Mouse (Mus musculus) kidney, embryonic 15.5 days (tissue): ENCODE measurements around the gene Gpbp1l1. TPM values are rescaled to one million over a fixed set of nuclear protein-coding genes. Genes with fewer than 3 reads are reported as not detected.

Experiments used
- polyA plus RNA-seq: library from polyadenylated mRNA; unstranded; fragments of >200 nt; fragmentation: Nextera tagmentation; extraction: Ambion mirVana; gene quantifications from 2 replicates; pipeline ENCODE4 v1.2.1, GENCODE M21; 2015

Gene Gpbp1l1
- polyA plus RNA-seq, 1 experiment from 2014 or later = 40.7 TPM

Other genes starting within 250 kb of the Gpbp1l1 start
- 12.7 and 14.4 TPM in 2 replicates for gene Mast2, start 93.5 kb upstream of the Gpbp1l1 start, polyA plus RNA-seq
- gene Ipp, start 50.1 kb upstream of the Gpbp1l1 start, polyA plus RNA-seq = 17.0 and 17.3 TPM in 2 replicates
- gene Tmem69, start 1.7 kb upstream of the Gpbp1l1 start, polyA plus RNA-seq = 27.4 and 27.5 TPM in 2 replicates
- gene Ccdc17, start 39.0 kb downstream of the Gpbp1l1 start, polyA plus RNA-seq = 3.6 and 4.8 TPM in 2 replicates
- 175 and 180 TPM in 2 replicates for gene Nasp, start 70.3 kb downstream of the Gpbp1l1 start, polyA plus RNA-seq
- 721 and 765 TPM in 2 replicates for gene Akr1a1, start 94.0 kb downstream of the Gpbp1l1 start, polyA plus RNA-seq
- gene Prdx1, start 127.9 kb downstream of the Gpbp1l1 start, polyA plus RNA-seq = 1,497 and 1,602 TPM in 2 replicates
- 27.2 and 27.9 TPM in 2 replicates for gene Mmachc, start 150.7 kb downstream of the Gpbp1l1 start, polyA plus RNA-seq
- gene Ccdc163, start 150.9 kb downstream of the Gpbp1l1 start, polyA plus RNA-seq = 30.3 and 31.7 TPM in 2 replicates
- 7.6 and 7.7 TPM in 2 replicates for gene Tesk2, start 163.3 kb downstream of the Gpbp1l1 start, polyA plus RNA-seq
- gene Toe1, start 250.0 kb downstream of the Gpbp1l1 start, polyA plus RNA-seq = 38.1 and 39.8 TPM in 2 replicates